Mouse (Mus musculus): ENCODE results near the gene 4930433I11Rik. TPM values are rescaled to one million over a fixed set of nuclear protein-coding genes. Genes with fewer than 3 reads are reported as not detected.
"Not testable (repeated sequence)": the region's sequence is repeated elsewhere in the genome, so short reads cannot be mapped to it uniquely, and the experiment has no call there.

4930433I11Rik gene
- total RNA-seq (2014; rRNA removed): not detected in 2 replicates
- not detected in 2 replicates for polyA plus RNA-seq (2015; fragmentation: Nextera tagmentation; extraction: Ambion mirVana)

DNA sequence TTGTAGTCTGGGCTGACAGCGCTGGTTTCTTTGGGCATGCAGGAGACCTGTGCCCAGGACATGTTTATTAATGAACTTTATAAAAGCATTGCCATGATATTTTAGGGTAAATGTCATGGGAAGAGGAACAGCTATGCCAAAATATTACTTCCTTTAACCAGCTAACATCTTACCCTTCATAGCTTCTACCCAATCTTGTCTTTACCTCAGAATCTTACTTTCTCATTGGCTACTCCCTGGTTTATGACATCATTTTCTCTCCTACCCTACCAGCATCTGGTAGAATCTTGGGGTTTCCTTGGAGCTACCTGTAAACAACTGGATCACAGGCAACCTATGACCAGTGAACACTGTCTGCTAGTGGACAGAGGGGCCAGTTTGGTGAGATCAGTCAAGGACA is at the start of gene 4930433I11Rik:
Gene 4930433I11Rik (plus strand): TSS at position 301 of the 400 bp plus-strand sequence.
- 80% methylated on average over 1 of the region's 1 CpGs for WGBS

DNA sequence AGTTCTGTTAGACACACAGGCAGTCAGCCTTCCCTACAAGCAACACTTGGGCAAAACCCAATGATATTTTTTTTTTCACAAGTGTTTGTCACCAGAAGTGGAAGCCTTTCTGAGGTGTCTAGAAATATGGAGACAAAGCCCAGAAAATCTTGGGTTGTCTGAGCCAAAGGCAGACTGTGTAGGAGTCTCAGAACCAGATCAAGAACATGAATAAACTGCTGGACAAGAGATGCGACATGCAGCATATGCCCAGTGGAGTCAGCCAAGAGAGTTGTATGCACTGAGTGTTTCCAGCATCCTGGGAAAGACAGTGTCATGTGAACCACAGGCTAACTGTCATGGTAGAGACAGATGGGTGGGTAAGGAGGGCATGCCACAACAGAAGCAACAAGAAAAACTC is 48.0 kb upstream of the 4930433I11Rik start:
- no peak overlapping the region for H3K27ac ChIP-seq (ENCODE audit: low read depth, low read length)
- no peaks in the 10 kb centered on the region for H3K36me3 ChIP-seq (ENCODE audit: insufficient read depth, low read length)
- ATAC-seq (ENCODE audit: low FRiP score): no peak
- no peaks in the 10 kb centered on the region for H3K4me1 ChIP-seq (ENCODE audit: insufficient read depth, low read length)
- no peak overlapping the region for H3K4me2 ChIP-seq (ENCODE audit: low read depth, low read length, poor library complexity, severe bottlenecking)
- no peak for TF ChIP-seq CTCF (IDR thresholded peaks at IDR 0.05)
- DNase-seq (ENCODE audit: low spot score): no peak
- 88% methylated on average over 1 of the region's 1 CpGs for WGBS
- no peaks in the 10 kb centered on the region for H3K27me3 ChIP-seq (ENCODE audit: insufficient read depth, low read length)
- H3K9ac ChIP-seq (replicated peaks; ENCODE audit: low read length, poor library complexity, severe bottlenecking): no peak overlapping the region
- no peaks in the 10 kb centered on the region for H3K9me3 ChIP-seq (ENCODE audit: low read length)
- H3K4me3 ChIP-seq (ENCODE audit: low read depth, low read length): no peak overlapping the region

More for the DNA sequence above, at the start of gene 4930433I11Rik:
- TF ChIP-seq CTCF (IDR thresholded peaks at IDR 0.05): no peak
- no peak for DNase-seq (ENCODE audit: low spot score)
- no peak within 1 kb of the TSS for H3K4me3 ChIP-seq (ENCODE audit: low read depth, low read length)
- no peak for ATAC-seq (ENCODE audit: low FRiP score)
- no peak within 1 kb of the TSS for H3K4me2 ChIP-seq (ENCODE audit: low read depth, low read length, poor library complexity, severe bottlenecking)
- no peaks in the 10 kb centered on the region for H3K27me3 ChIP-seq (ENCODE audit: insufficient read depth, low read length)
- H3K9ac ChIP-seq (replicated peaks; ENCODE audit: low read length, poor library complexity, severe bottlenecking): no peak within 1 kb of the TSS
- H3K4me1 ChIP-seq (ENCODE audit: insufficient read depth, low read length): no peaks in the 10 kb centered on the region
- no peaks in the 10 kb centered on the region for H3K36me3 ChIP-seq (ENCODE audit: insufficient read depth, low read length)
- no peaks in the 10 kb centered on the region for H3K9me3 ChIP-seq (ENCODE audit: low read length)
- H3K27ac ChIP-seq (ENCODE audit: low read depth, low read length): no peak within 1 kb of the TSS

DNA sequence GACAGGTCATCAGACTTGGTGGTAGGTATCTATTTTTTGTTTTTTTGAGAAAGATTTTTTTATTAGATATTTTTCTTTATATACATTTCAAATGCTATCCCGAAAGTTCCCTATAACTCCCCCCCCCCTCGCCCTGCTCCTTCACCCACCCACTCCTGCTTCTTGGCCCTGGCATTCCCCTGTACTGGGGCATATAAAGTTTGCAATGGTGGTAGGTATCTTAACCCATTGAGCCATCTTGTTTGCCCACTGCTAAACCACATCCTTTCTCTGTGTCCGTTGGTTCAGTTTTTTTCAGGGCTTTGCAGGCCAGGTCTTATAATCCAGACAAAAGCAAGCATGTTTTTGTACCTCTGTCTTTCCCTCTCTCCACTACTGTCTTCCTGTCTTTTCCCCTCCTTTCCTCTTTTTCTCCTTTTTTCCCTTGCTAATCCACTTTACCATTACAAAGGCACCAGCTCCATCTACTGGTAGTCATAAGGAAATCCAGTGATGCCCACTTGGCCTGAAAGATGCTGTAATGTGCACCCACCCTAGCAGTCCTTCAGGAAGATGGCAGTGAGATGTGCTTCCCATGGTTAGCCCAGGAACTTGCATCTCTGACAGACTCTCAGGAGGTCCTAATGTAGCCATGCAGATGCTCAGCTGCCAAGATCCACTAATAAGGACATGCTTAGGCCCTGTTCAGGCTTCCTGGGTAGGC is 45.0 kb upstream of the 4930433I11Rik start:
- H3K9me3 ChIP-seq (ENCODE audit: low read length): no peaks in the 10 kb centered on the region
- DNase-seq (ENCODE audit: low spot score): peak; percentile 76
- H3K27ac ChIP-seq (ENCODE audit: low read depth, low read length): no peak overlapping the region
- H3K4me1 ChIP-seq (ENCODE audit: insufficient read depth, low read length): no peaks in the 10 kb centered on the region
- no peak overlapping the region for H3K4me2 ChIP-seq (ENCODE audit: low read depth, low read length, poor library complexity, severe bottlenecking)
- 53% methylated on average over 3 of the region's 3 CpGs for WGBS
- H3K9ac ChIP-seq (replicated peaks; ENCODE audit: low read length, poor library complexity, severe bottlenecking): no peak overlapping the region
- no peaks in the 10 kb centered on the region for H3K27me3 ChIP-seq (ENCODE audit: insufficient read depth, low read length)
- peak; percentile 58; the same call in 1 of the 2 replicates for ATAC-seq (ENCODE audit: low FRiP score)
- H3K4me3 ChIP-seq (ENCODE audit: low read depth, low read length): no peak overlapping the region
- no peaks in the 10 kb centered on the region for H3K36me3 ChIP-seq (ENCODE audit: insufficient read depth, low read length)
- TF ChIP-seq CTCF (IDR thresholded peaks at IDR 0.05): peak; percentile 95

DNA sequence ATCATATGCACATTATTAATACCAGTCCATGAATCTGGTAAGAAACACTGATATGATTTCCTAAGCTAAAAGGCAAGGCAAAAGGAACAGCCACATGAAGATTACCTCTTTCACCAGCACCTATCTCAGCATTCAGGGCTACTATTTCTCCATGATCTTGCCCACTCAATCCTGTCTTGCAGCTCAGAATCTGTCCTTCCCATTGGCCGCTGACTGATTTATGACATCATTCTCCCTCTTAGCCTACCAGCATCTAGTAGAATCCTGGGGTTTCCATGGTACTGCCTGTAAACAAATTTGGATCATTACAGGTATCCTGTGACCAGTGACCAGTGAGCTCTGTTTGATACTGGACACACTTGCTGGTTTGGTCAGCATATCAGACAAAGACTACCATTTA is 45.1 kb downstream of the 4930433I11Rik start, which contains the start of gene Gm4884:
Gene Gm4884 (plus strand): TSS at position 301 of the 400 bp plus-strand sequence.
- not testable (repeated sequence) for H3K36me3 ChIP-seq (ENCODE audit: insufficient read depth, low read length); H3K4me2 ChIP-seq (ENCODE audit: low read depth, low read length, poor library complexity, severe bottlenecking); H3K27ac ChIP-seq (ENCODE audit: low read depth, low read length); H3K4me3 ChIP-seq (ENCODE audit: low read depth, low read length); DNase-seq (ENCODE audit: low spot score); H3K9me3 ChIP-seq (ENCODE audit: low read length); H3K27me3 ChIP-seq (ENCODE audit: insufficient read depth, low read length); H3K9ac ChIP-seq (replicated peaks; ENCODE audit: low read length, poor library complexity, severe bottlenecking); ATAC-seq (ENCODE audit: low FRiP score); H3K4me1 ChIP-seq (ENCODE audit: insufficient read depth, low read length)
- 85% methylated on average over 1 of the region's 1 CpGs for WGBS

DNA sequence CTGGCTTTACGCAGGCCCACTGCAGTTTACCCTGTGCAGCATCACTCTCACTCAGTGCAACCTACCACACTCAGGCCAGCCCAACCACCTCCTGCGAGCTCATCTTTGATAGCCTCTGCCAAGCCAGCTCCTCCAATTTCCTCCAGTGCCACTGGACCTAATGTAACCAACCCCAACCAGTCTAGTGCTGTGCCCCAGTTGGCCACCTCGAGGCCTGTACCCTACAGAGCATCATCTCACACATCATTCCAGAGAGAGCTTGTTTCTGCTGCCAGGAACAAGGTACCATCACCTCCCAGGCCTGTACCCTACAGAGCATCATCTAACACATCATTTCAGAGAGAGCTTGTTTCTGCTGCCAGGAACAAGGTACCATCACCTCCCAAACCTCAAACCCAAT is 56.7 kb downstream of the 4930433I11Rik start:
- H3K27ac ChIP-seq (ENCODE audit: low read depth, low read length); H3K9ac ChIP-seq (replicated peaks; ENCODE audit: low read length, poor library complexity, severe bottlenecking); H3K9me3 ChIP-seq (ENCODE audit: low read length); H3K27me3 ChIP-seq (ENCODE audit: insufficient read depth, low read length); DNase-seq (ENCODE audit: low spot score); H3K4me2 ChIP-seq (ENCODE audit: low read depth, low read length, poor library complexity, severe bottlenecking); ATAC-seq (ENCODE audit: low FRiP score); H3K36me3 ChIP-seq (ENCODE audit: insufficient read depth, low read length); H3K4me3 ChIP-seq (ENCODE audit: low read depth, low read length); H3K4me1 ChIP-seq (ENCODE audit: insufficient read depth, low read length): not testable (repeated sequence)
- 62% methylated on average over 3 of the region's 3 CpGs for WGBS

Other genes starting within 250 kb of the 4930433I11Rik start
- 82.7 and 102 TPM in 2 replicates for gene Vstm2b, start 89.2 kb upstream of the 4930433I11Rik start, total RNA-seq (2014; rRNA removed)
- 30.4 and 31.1 TPM in 2 replicates for gene Vstm2b, start 89.2 kb upstream of the 4930433I11Rik start, polyA plus RNA-seq (2015; fragmentation: Nextera tagmentation; extraction: Ambion mirVana)
- not detected in 2 replicates for gene Gm4884, start 45.2 kb downstream of the 4930433I11Rik start, total RNA-seq (2014; rRNA removed)
- gene Gm4884, start 45.2 kb downstream of the 4930433I11Rik start, polyA plus RNA-seq (2015; fragmentation: Nextera tagmentation; extraction: Ambion mirVana): not detected in 2 replicates
- gene Gm5592, start 166.3 kb downstream of the 4930433I11Rik start, total RNA-seq (2014; rRNA removed): not detected in 2 replicates
- gene Gm5592, start 166.3 kb downstream of the 4930433I11Rik start, polyA plus RNA-seq (2015; fragmentation: Nextera tagmentation; extraction: Ambion mirVana): not detected in 2 replicates

All from midbrain, postnatal 0 days (tissue).